Mouse (Mus musculus): ENCODE measurements around the gene Bphl. TPM values are rescaled to one million over a fixed set of nuclear protein-coding genes. Genes with fewer than 3 reads are reported as not detected.

Bphl gene
- polyA plus RNA-seq, 1 experiment from 2014 or later, result 98.8 TPM

- ATAC-seq, result no peak
- ChIA-PET POLR2A (no interaction called here), CTCF (no interaction called here)
- in situ Hi-C loops (cut with MboI; ENCODE audit: low pct_unique_long_range_greater_than_20kb), result no loop called here
- H3K27me3 ChIP-seq, result no peaks in the 10 kb centered on the region
- no peak for TF ChIP-seq CTCF (IDR thresholded peaks at IDR 0.05)
- no peak for DNase-seq (ENCODE audit: low read depth, low spot score)
Observed at GRCm38 (mm10) chr13:34105364-34105763, 68.0 kb downstream of the Bphl start.

- DNase-seq (ENCODE audit: low read depth, low spot score) (no peak), ATAC-seq (no peak)
- peak; percentile 31 for TF ChIP-seq CTCF (IDR thresholded peaks at IDR 0.05)
- CTCF ChIA-PET, result no interaction called here
- in situ Hi-C loops (cut with MboI; ENCODE audit: low pct_unique_long_range_greater_than_20kb), result no loop called here
- POLR2A ChIA-PET, result no interaction called here
- H3K27me3 ChIP-seq, result no peaks in the 10 kb centered on the region
Observed at GRCm38 (mm10) chr13:34106256-34106655, 68.9 kb downstream of the Bphl start.

- H3K27me3 ChIP-seq, result no peaks in the 10 kb centered on the region
- in situ Hi-C loops (cut with MboI; ENCODE audit: low pct_unique_long_range_greater_than_20kb), result no loop called here
- CTCF ChIA-PET, result no interaction called here
- POLR2A ChIA-PET, result no interaction called here
- no peak for TF ChIP-seq CTCF (IDR thresholded peaks at IDR 0.05)
- DNase-seq (ENCODE audit: low read depth, low spot score), result no peak
- ATAC-seq, result no peak
Observed at GRCm38 (mm10) chr13:34106999-34107398, 69.6 kb downstream of the Bphl start.

- ChIA-PET CTCF (interaction anchor here (1.0 kb wide), 1 partner anchor 22 kb away, joined by 3 read pairs; no protein-coding TSS in a partner anchor), POLR2A (no interaction called here)
- TF ChIP-seq CTCF (IDR thresholded peaks at IDR 0.05), result no peak
- DNase-seq (ENCODE audit: low read depth, low spot score) (no peak), ATAC-seq (no peak)
- H3K27me3 ChIP-seq, result no peaks in the 10 kb centered on the region
- in situ Hi-C loops (cut with MboI; ENCODE audit: low pct_unique_long_range_greater_than_20kb), result no loop called here
Observed at GRCm38 (mm10) chr13:34109035-34109676, 71.8 kb downstream of the Bphl start.

- DNase-seq (ENCODE audit: low read depth, low spot score), result peak; percentile 42
- POLR2A ChIA-PET, result no interaction called here
- no peaks in the 10 kb centered on the region for H3K27me3 ChIP-seq
- peak; percentile 70 for ATAC-seq
- in situ Hi-C loops (cut with MboI; ENCODE audit: low pct_unique_long_range_greater_than_20kb), result no loop called here
- TF ChIP-seq CTCF (IDR thresholded peaks at IDR 0.05), result no peak
- CTCF ChIA-PET, result interaction anchor here (1.0 kb wide), 1 partner anchor 8 kb away, joined by 3 read pairs; no protein-coding TSS in a partner anchor
Observed at GRCm38 (mm10) chr13:34109677-34110058, 72.3 kb downstream of the Bphl start.

GRCm38 (mm10) chr13:34111019-34111418 lies 73.6 kb downstream of the Bphl start:
- DNase-seq (ENCODE audit: low read depth, low spot score) (no peak), ATAC-seq (no peak)
- in situ Hi-C loops (cut with MboI; ENCODE audit: low pct_unique_long_range_greater_than_20kb), result no loop called here
- ChIA-PET POLR2A (interaction anchor here (1.2 kb wide), 1 partner anchor 12 kb away, joined by 6 read pairs; no protein-coding TSS in a partner anchor), CTCF (interaction anchor here (1.1 to 1.7 kb wide), 2 partner anchors 15 to 69 kb away, joined by 3 to 5 read pairs; no protein-coding TSS in a partner anchor)
- H3K27me3 ChIP-seq, result no peaks in the 10 kb centered on the region
- TF ChIP-seq CTCF (IDR thresholded peaks at IDR 0.05), result no peak

- ChIA-PET CTCF (interaction anchor here (1.7 to 1.8 kb wide), 2 partner anchors 16 to 42 kb away, joined by 5 to 6 read pairs; no protein-coding TSS in a partner anchor), POLR2A (interaction anchor here (1.2 kb wide), 1 partner anchor 13 kb away, joined by 6 read pairs; no protein-coding TSS in a partner anchor)
- no peaks in the 10 kb centered on the region for H3K27me3 ChIP-seq
- TF ChIP-seq CTCF (IDR thresholded peaks at IDR 0.05), result no peak
- in situ Hi-C loops (cut with MboI; ENCODE audit: low pct_unique_long_range_greater_than_20kb), result no loop called here
- DNase-seq (ENCODE audit: low read depth, low spot score) (no peak), ATAC-seq (peak; percentile 8)
Observed at GRCm38 (mm10) chr13:34111878-34112277, 74.5 kb downstream of the Bphl start.

- peak; percentile 93 for DNase-seq (ENCODE audit: low read depth, low spot score)
- in situ Hi-C loops (cut with MboI; ENCODE audit: low pct_unique_long_range_greater_than_20kb), result no loop called here
- TF ChIP-seq CTCF (IDR thresholded peaks at IDR 0.05), result no peak
- ChIA-PET POLR2A (no interaction called here), CTCF (interaction anchor here (1.8 kb wide), 1 partner anchor 41 kb away, joined by 6 read pairs; no protein-coding TSS in a partner anchor)
- H3K27me3 ChIP-seq, result no peaks in the 10 kb centered on the region
- peak; percentile 81 for ATAC-seq
Observed at GRCm38 (mm10) chr13:34112369-34113081, 75.1 kb downstream of the Bphl start.

GRCm38 (mm10) chr13:34113086-34113485 lies 75.7 kb downstream of the Bphl start:
- CTCF ChIA-PET, result interaction anchor here (0.8 to 1.8 kb wide), 3 partner anchors 10 to 41 kb away, joined by 3 to 6 read pairs (median 3); no protein-coding TSS in a partner anchor
- ATAC-seq (no peak), DNase-seq (ENCODE audit: low read depth, low spot score) (peak; percentile 43)
- in situ Hi-C loops (cut with MboI; ENCODE audit: low pct_unique_long_range_greater_than_20kb), result no loop called here
- no peak for TF ChIP-seq CTCF (IDR thresholded peaks at IDR 0.05)
- POLR2A ChIA-PET, result no interaction called here
- H3K27me3 ChIP-seq, result no peaks in the 10 kb centered on the region

- ChIA-PET POLR2A (no interaction called here), CTCF (interaction anchor here (2.1 kb wide), 1 partner anchor 14 kb away, joined by 5 read pairs; no protein-coding TSS in a partner anchor)
- ATAC-seq, result no peak
- no peak for TF ChIP-seq CTCF (IDR thresholded peaks at IDR 0.05)
- DNase-seq (ENCODE audit: low read depth, low spot score), result no peak
- H3K27me3 ChIP-seq, result no peaks in the 10 kb centered on the region
- in situ Hi-C loops (cut with MboI; ENCODE audit: low pct_unique_long_range_greater_than_20kb), result no loop called here
Observed at GRCm38 (mm10) chr13:34114654-34115053, 77.3 kb downstream of the Bphl start.

- CTCF ChIA-PET, result interaction anchor here (2.1 kb wide), 1 partner anchor 12 kb away, joined by 5 read pairs; no protein-coding TSS in a partner anchor
- DNase-seq (ENCODE audit: low read depth, low spot score) (no peak), ATAC-seq (no peak)
- no peaks in the 10 kb centered on the region for H3K27me3 ChIP-seq
- TF ChIP-seq CTCF (IDR thresholded peaks at IDR 0.05), result no peak
- in situ Hi-C loops (cut with MboI; ENCODE audit: low pct_unique_long_range_greater_than_20kb), result no loop called here
- POLR2A ChIA-PET, result no interaction called here
Observed at GRCm38 (mm10) chr13:34116508-34116907, 79.1 kb downstream of the Bphl start.

Data from Patski (cell line).